Mouse (Mus musculus) CH12.LX (cell line): ENCODE results near the gene Klk7. TPM values are rescaled to one million over a fixed set of nuclear protein-coding genes. Genes with fewer than 3 reads are reported as not detected.

Source experiments
- DNase-seq: peaks from one replicate; pipeline ENCODE4 v3.0.0-alpha.2; 2013; ENCODE audit errors: extremely low read depth
- H3K27ac ChIP-seq: 2 replicates; pipeline ENCODE4 v1.5.1; 2012; ENCODE audit warnings: low read depth, mild to moderate bottlenecking, control low read depth, moderate library complexity; ENCODE audit not compliant: insufficient read depth
- H3K27me3 ChIP-seq: replicated peaks from 2 replicates; pipeline ENCODE3; 2012; ENCODE audit warnings: inconsistent platforms
- H3K36me3 ChIP-seq, 2 experiments: replicated peaks in 1 of 2; 2 replicates each; pipeline versions ENCODE3 to v1.6.1; 2012; ENCODE audit warnings: inconsistent platforms in 1 of 2, low read length in 1 of 2, mild to moderate bottlenecking in 1 of 2, mixed read lengths in 1 of 2, moderate library complexity in 1 of 2; ENCODE audit not compliant: control insufficient read depth in 1 of 2, insufficient read depth in 1 of 2
- H3K4me1 ChIP-seq, 2 experiments: 2 replicates each; pipeline ENCODE4 v1.6.1; 2012; ENCODE audit warnings: inconsistent platforms in 1 of 2, moderate library complexity in 1 of 2; ENCODE audit not compliant: insufficient read depth in 2 of 2, control insufficient read depth in 1 of 2
- H3K4me2 ChIP-seq: 2 replicates; pipeline ENCODE4 v1.6.1; 2012; ENCODE audit warnings: low read depth, mild to moderate bottlenecking, control low read depth; ENCODE audit not compliant: poor library complexity, insufficient read depth, severe bottlenecking
- H3K4me3 ChIP-seq, 3 experiments: fragments of 150-350 bp in 1 of 3; sonication (generic) in 1 of 3; replicated peaks in 1 of 3; 2 replicates each; pipeline versions ENCODE3 to v1.5.1; 2011 to 2012; ENCODE audit warnings: low read depth in 2 of 3, low read length in 2 of 3, mild to moderate bottlenecking in 2 of 3, moderate library complexity in 2 of 3, control low read depth in 1 of 3, improper control_type of control experiment in 1 of 3, inconsistent platforms in 1 of 3, mixed read lengths in 1 of 3; ENCODE audit not compliant: poor library complexity in 1 of 3
- H3K79me2 ChIP-seq: replicated peaks from 2 replicates; pipeline ENCODE4 v1.6.1; 2012; ENCODE audit warnings: mild to moderate bottlenecking, moderate library complexity; ENCODE audit not compliant: control insufficient read depth, poor library complexity, insufficient read depth, severe bottlenecking; ENCODE audit errors: extremely low read depth
- H3K9ac ChIP-seq: 2 replicates; pipeline ENCODE4 v1.6.1; 2012; ENCODE audit warnings: low read depth, mild to moderate bottlenecking, control low read depth, moderate library complexity; ENCODE audit not compliant: insufficient read depth
- H3K9me3 ChIP-seq: replicated peaks from 2 replicates; pipeline ENCODE3; 2012; ENCODE audit warnings: low read length, inconsistent platforms, mixed read lengths
- E2F4 ChIP-seq: IDR thresholded peaks from 2 replicates; pipeline ENCODE4 v1.6.1; 2011; ENCODE audit warnings: low read depth, low read length, improper control_type of control experiment; ENCODE audit not compliant: insufficient replicate concordance
- HCFC1 ChIP-seq: IDR thresholded peaks from 2 replicates; pipeline ENCODE4 v1.6.1; 2012; ENCODE audit warnings: low read depth, mild to moderate bottlenecking, inconsistent platforms, low read length, improper control_type of control experiment
- IRF4 ChIP-seq: IDR thresholded peaks from 2 replicates; pipeline ENCODE4 v1.6.1; 2014; ENCODE audit warnings: low read depth, mild to moderate bottlenecking, inconsistent platforms, low read length, improper control_type of control experiment
- MAX ChIP-seq: IDR thresholded peaks from 2 replicates; pipeline ENCODE4 v1.6.1; 2011; ENCODE audit warnings: low read length, improper control_type of control experiment
- MEF2A ChIP-seq: IDR thresholded peaks from 2 replicates; pipeline ENCODE4 v1.6.1; 2014; ENCODE audit warnings: low read depth, mild to moderate bottlenecking, inconsistent platforms, low read length, improper control_type of control experiment, borderline replicate concordance
- MXI1 ChIP-seq: IDR thresholded peaks from 2 replicates; pipeline ENCODE4 v1.6.1; 2011; ENCODE audit warnings: mild to moderate bottlenecking, low read depth, low read length, improper control_type of control experiment
- NRF1 ChIP-seq: IDR thresholded peaks from 2 replicates; pipeline ENCODE4 v1.6.1; 2014; ENCODE audit warnings: low read depth, mild to moderate bottlenecking, inconsistent platforms, low read length, improper control_type of control experiment, moderate library complexity
- RCOR1 ChIP-seq: conservative IDR thresholded peaks from 2 replicates; pipeline ENCODE4 v1.6.1; 2012; ENCODE audit warnings: low read depth, mild to moderate bottlenecking, inconsistent platforms, low read length, improper control_type of control experiment
- USF1 ChIP-seq: IDR thresholded peaks from 2 replicates; pipeline ENCODE4 v1.6.1; 2014; ENCODE audit warnings: low read depth, mild to moderate bottlenecking, inconsistent platforms, low read length, improper control_type of control experiment
- dilution Hi-C: fragments of 300-500 bp; cut with MboI; formaldehyde crosslinking; loops from 2 replicates; pipeline ENCODE4 v1.14.3; 2020; ENCODE audit warnings: low sequenced_read_pairs; ENCODE audit not compliant: extremely low pct_unique_long_range_greater_than_20kb, extremely low pct_ligation_motif_present
- in situ Hi-C: fragments of 300-500 bp; cut with MboI; formaldehyde crosslinking; loops from 3 replicates; pipeline ENCODE4 v1.14.3; 2019; ENCODE audit warnings: low sequenced_read_pairs, low pct_ligation_motif_present, low pct_unique_long_range_greater_than_20kb, mixed read lengths
- polyA plus RNA-seq: library from polyadenylated mRNA; unstranded; fragments of >175 nt; gene quantifications from 2 replicates; pipeline ENCODE4 v1.2.1, GENCODE M21; 2012; ENCODE audit warnings: low read depth; ENCODE audit not compliant: insufficient read length
- total RNA-seq, 2 experiments: library from RNA; depleted of rRNA; stranded (reverse); fragments of 300-350 nt in 1 of 2; fragments of >200 nt in 1 of 2; gene quantifications; 2 replicates each; pipeline ENCODE4 v1.2.3; 2012 to 2014

Gene Klk7
- total and polyA plus RNA-seq, 3 experiments = not detected

DNA sequence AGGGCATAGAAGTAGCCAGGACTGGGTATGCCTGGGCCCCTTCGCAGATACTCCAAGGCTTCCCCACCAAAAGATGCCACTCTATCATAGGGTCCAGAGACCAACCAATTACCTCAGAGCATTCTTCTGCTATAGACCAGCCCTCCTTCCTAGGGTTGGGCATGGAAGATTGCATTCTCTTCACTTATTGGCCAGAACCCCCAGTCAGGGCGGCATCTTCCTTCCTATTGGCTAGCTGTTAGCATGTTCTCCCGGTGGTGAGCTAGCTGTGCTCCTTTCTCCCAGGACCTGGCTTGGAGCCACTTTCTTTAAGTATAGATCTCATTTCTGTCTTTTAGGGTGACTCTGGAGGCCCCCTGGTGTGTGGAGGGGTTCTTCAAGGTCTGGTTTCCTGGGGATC lies 38.2 kb upstream of the Klk7 start:
- H3K4me3 ChIP-seq = no peak overlapping the region
- peaks cover 85% of the 10 kb centered on the region for H3K27me3 ChIP-seq
- in situ Hi-C loops (no loop called here), dilution Hi-C loops (no loop called here)
- no peak for TF ChIP-seq MAX
- DNase-seq = no peak
- H3K9ac ChIP-seq = no peak overlapping the region
- no peaks in the 10 kb centered on the region for H3K79me2 ChIP-seq
- H3K9me3 ChIP-seq = no peaks in the 10 kb centered on the region
- H3K36me3 ChIP-seq = no peaks in the 10 kb centered on the region
- H3K27ac ChIP-seq = no peak overlapping the region
- no peak overlapping the region for H3K4me2 ChIP-seq
- no peaks in the 10 kb centered on the region for H3K4me1 ChIP-seq

DNA sequence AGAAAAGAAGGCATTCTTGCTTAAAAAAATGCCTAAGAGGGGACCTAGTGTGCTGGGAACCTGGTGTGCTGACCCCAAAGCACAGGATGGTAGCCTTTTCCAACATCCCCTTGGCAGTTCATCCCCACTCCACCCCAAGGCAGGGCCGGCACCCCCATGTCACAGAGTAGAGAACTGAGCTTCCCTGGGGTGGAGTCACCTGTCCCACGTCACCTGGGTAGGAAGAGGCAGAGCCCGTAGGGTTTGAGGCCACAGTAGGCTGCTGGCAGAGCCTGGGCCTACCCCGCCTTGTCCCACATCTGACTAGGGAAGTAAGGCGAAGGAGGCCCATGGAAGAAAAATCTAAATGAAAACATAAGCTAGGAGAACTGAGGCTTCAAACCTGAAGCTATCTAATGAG lies 36.7 kb upstream of the Klk7 start, which contains the start of gene Klk11:
Gene Klk11, plus strand, starts transcription at position 241 of the 400 bp plus-strand sequence.
- Histone ChIP-seq H3K9ac (no peak within 1 kb of the TSS), H3K4me1 (no peaks in the 10 kb centered on the region), H3K4me3 (no peak within 1 kb of the TSS), H3K79me2 (no peaks in the 10 kb centered on the region), H3K27ac (no peak within 1 kb of the TSS), H3K27me3 (peaks cover 87% of the 10 kb centered on the region), H3K9me3 (no peaks in the 10 kb centered on the region), H3K4me2 (no peak within 1 kb of the TSS), H3K36me3 (no peaks in the 10 kb centered on the region)
- dilution Hi-C loops (no loop called here), in situ Hi-C loops (no loop called here)
- DNase-seq = no peak
- TF ChIP-seq NRF1 = no peak

DNA sequence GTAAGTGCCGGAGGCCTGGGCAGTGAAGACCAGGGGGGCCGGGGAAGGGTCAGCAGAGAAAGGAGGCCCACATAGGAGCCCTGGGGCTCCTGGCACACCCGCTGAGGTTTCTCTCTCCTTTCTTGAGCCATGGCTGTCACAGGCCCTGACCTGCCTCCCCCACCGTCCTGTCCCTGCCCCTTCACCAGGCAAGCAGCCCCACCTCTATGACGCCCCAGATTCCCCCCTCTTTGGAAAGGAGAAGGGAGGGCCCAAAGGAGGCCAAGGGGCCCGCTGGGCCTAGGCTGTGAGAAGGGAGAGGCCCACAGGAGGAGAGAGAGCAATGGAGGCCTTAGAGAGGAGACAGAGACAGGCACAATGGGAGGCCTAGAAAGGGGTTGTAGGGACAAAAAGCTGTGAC lies 36.3 kb upstream of the Klk7 start:
- no peak overlapping the region for H3K9ac ChIP-seq
- no peaks in the 10 kb centered on the region for H3K79me2 ChIP-seq
- peaks cover 86% of the 10 kb centered on the region for H3K27me3 ChIP-seq
- no peaks in the 10 kb centered on the region for H3K9me3 ChIP-seq
- in situ Hi-C loops = loop anchor here (25.0 kb wide), 1 partner anchor 288 kb away; the partner anchor contains the start of gene Iglon5
- H3K4me2 ChIP-seq = no peak overlapping the region
- H3K4me1 ChIP-seq = no peaks in the 10 kb centered on the region
- DNase-seq = no peak
- H3K36me3 ChIP-seq = no peaks in the 10 kb centered on the region
- dilution Hi-C loops = no loop called here
- TF ChIP-seq E2F4 (no peak), RCOR1 (no peak), MEF2A (no peak), MXI1 (no peak), IRF4 (no peak), HCFC1 (no peak), USF1 (no peak)
- H3K27ac ChIP-seq = no peak overlapping the region
- H3K4me3 ChIP-seq = no peak overlapping the region
